Mouse (Mus musculus) cerebellum, adult 2 months (tissue): Measurements from ENCODE around the gene Bdkrb2. TPM values are rescaled to one million over a fixed set of nuclear protein-coding genes. Genes with fewer than 3 reads are reported as not detected.
A peak's percentile ranks its signal among the peaks of the same experiment; 100 is the strongest.

Experiments
- DNase-seq, 2 experiments: peaks; one replicate each; pipeline ENCODE4 v3.0.0; 2021
- H3K27ac ChIP-seq: fragments of 200-500 bp; 2 replicates; pipeline ENCODE4 v1.5.1; 2012; ENCODE audit warnings: low read length, control low read depth, inconsistent platforms; ENCODE audit not compliant: insufficient read depth
- H3K27me3 ChIP-seq: fragments of 200-500 bp; 2 replicates; pipeline ENCODE4 v1.6.1; 2012; ENCODE audit warnings: inconsistent platforms, mild to moderate bottlenecking, low read length, moderate library complexity; ENCODE audit not compliant: control insufficient read depth, insufficient read depth
- H3K4me1 ChIP-seq: fragments of 200-500 bp; 2 replicates; pipeline ENCODE4 v1.6.1; 2011; ENCODE audit warnings: low read length; ENCODE audit not compliant: control insufficient read depth, insufficient read depth
- H3K4me3 ChIP-seq: fragments of 200-500 bp; replicated peaks from 2 replicates; pipeline ENCODE3; 2011; ENCODE audit warnings: mild to moderate bottlenecking, low read depth, low read length, control low read depth; ENCODE audit not compliant: insufficient read depth
- CTCF ChIP-seq: fragments of 200-500 bp; IDR thresholded peaks from 2 replicates; pipeline ENCODE4 v1.5.1; 2011; ENCODE audit warnings: low read depth, mild to moderate bottlenecking, control low read depth, low read length, moderate library complexity, borderline replicate concordance; ENCODE audit not compliant: insufficient read depth
- POLR2A ChIP-seq: fragments of 200-500 bp; IDR thresholded peaks from 2 replicates; pipeline ENCODE4 v1.6.1; 2011; ENCODE audit warnings: low read length, control low read depth, borderline replicate concordance; ENCODE audit not compliant: insufficient read depth
- WGBS: fragments of 180-500 bp; shearing (Covaris S2); methylation state at CpG from one replicate; pipeline ENCODE4 v1.1.7; 2018; 5-methylcytosine and 5-hydroxymethylcytosine counted together
- polyA plus RNA-seq: library from polyadenylated mRNA; depleted of rRNA; stranded (reverse); fragments of >200 nt; gene quantifications from 2 replicates; pipeline ENCODE4 v1.2.3, GENCODE M21; 2012

Bdkrb2 gene
- polyA plus RNA-seq, 1 experiment: 0.70 TPM

DNA sequence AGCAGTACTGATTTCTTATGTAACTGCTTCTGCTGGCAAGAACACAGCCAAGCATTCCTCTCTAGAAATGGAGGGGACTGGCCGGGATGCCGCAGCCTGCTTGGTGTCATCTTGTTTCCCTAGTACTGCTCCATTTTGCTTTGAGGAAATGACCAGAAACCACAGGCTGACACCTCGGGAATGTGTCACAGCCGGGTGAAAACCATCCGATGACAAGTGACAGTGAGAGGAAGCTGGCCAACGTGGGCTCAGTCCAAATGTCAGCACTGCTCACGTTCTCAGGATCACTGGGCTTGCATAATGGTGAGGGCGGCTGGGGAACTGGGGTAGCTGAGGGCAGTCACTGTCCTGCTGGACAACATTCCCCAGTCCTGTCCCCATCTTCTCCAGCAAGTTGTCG lies 33.5 kb upstream of the Bdkrb2 start:
- Histone ChIP-seq H3K4me3 (no peak overlapping the region), H3K27ac (no peak overlapping the region), H3K4me1 (no peaks in the 10 kb centered on the region), H3K27me3 (no peaks in the 10 kb centered on the region)
- DNase-seq: peak; percentile 43 to 67
- 15% methylated on average over 9 of the region's 9 CpGs for WGBS
- no peak for TF ChIP-seq CTCF
- TF ChIP-seq POLR2A: no peak

DNA sequence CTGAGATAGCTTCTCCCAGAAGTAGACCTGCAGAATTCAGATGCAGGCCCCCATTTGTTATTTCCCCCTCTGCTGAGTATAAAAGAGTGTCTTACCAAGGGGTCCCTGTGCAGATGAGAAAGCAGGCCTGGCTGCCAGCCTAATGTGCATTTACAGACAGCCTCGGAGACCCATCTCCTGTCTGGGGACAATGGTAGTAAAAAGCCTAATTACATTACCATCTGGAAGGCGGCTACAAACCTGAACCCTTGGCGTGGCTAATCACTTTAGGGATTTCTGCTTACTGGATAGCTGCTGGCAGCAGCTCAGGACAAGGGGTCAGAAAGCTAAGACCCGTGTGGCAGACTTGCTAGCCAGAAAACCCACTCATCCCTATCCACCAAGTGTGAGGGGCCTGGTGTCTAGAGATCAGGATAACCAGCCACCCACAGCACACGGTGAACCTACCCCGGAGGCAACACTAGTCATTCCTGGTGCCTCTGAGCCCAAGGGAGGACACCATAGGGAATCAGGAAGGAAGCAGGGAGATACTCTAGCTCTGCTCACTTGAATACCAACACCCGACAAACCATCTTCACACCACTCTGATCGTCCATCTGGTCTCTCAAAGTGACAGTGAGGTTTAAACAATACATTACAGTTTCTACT lies 31.2 kb upstream of the Bdkrb2 start:
- TF ChIP-seq CTCF (no peak), POLR2A (no peak)
- no peak for DNase-seq
- Histone ChIP-seq H3K4me1 (no peaks in the 10 kb centered on the region), H3K27me3 (no peaks in the 10 kb centered on the region), H3K4me3 (no peak overlapping the region), H3K27ac (no peak overlapping the region)
- 59% methylated on average over 8 of the region's 8 CpGs for WGBS

DNA sequence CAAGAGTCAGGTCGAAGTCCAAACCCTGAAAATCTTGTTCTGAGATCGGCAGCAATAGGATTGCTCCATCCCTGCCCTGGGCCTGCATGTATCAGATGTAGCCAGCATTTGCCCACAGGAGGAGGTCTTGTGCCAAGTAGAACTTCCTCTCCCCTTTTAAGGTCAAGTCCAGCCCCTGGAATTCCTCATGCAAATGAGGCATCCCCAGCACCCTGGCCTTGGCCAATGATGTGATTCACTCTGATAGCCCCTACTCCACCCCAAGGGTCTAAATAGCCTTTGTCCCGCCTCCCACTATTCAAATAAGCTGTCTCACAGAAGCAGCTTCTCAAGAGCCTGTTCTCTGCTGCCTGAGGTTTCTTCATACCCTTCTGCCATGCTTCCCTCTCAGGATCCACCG lies 28.2 kb upstream of the Bdkrb2 start:
- Histone ChIP-seq H3K27ac (no peak overlapping the region), H3K27me3 (no peaks in the 10 kb centered on the region), H3K4me1 (no peaks in the 10 kb centered on the region), H3K4me3 (no peak overlapping the region)
- DNase-seq: no peak
- TF ChIP-seq CTCF (no peak), POLR2A (no peak)
- WGBS: 91% methylated on average over 4 of the region's 4 CpGs

DNA sequence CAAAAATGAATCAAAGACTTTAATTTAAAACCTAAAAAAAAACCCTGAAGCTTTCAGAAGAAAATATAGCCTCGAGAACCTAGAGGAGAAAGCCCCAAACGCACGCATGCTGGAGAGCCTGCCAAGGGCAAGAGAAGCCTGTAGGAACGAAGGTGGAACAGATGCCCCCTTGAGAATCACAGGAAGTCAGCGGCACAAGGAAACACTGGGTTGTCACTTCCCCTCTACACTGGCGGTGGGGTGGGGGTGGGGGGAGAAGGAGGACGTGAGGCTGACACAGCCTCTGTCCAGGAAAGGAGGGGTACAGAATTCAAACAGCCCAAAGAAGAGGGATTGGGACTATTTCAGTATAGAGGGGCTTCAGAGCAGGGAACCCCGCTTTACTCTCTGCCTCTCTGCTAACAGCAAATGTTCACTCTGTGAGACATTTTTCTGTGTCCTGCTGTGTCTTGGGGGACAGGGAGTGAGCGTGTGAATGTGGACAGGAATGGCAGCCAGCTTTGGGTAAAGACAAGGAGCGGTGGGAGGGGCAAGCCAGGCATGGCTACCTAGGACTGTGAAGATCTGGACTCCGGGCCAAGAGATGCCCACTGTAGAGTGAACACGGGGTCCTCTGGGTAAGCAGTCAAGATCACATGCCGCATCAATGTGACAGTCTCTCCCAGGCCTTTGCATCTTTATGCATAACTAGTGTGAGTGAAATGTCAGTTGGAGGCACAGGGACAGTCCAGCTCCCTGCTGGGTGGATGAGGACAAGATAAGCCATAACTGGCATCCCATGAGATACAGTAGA lies 26.9 kb upstream of the Bdkrb2 start:
- no peak for DNase-seq
- Histone ChIP-seq H3K4me1 (no peaks in the 10 kb centered on the region), H3K27me3 (no peaks in the 10 kb centered on the region), H3K27ac (no peak overlapping the region), H3K4me3 (no peak overlapping the region)
- 32% methylated on average over 13 of the region's 13 CpGs for WGBS
- TF ChIP-seq POLR2A (no peak), CTCF (no peak)

DNA sequence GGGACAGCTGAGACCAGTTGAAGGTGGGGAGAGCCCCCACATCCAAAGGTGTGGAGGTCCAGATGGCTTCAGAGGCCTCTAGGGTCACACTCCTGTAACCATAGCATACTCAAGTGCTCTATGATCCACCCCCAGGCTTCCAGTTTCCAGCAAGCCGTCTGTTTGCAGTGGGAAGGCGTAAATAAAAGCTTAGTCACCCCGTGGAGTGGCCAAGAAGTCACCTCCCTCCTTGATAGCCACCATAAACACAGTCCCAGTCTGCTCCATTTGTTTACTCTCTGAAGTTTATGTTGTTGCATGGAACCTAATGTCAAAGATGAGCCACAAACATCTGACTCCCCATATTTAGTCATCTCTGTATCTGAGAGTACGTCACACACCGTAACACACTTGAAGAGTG lies 25.9 kb upstream of the Bdkrb2 start:
- WGBS: 78% methylated on average over 5 of the region's 5 CpGs
- Histone ChIP-seq H3K4me1 (no peaks in the 10 kb centered on the region), H3K27me3 (no peaks in the 10 kb centered on the region), H3K27ac (no peak overlapping the region), H3K4me3 (no peak overlapping the region)
- no peak for DNase-seq
- TF ChIP-seq CTCF: no peak
- TF ChIP-seq POLR2A: no peak

DNA sequence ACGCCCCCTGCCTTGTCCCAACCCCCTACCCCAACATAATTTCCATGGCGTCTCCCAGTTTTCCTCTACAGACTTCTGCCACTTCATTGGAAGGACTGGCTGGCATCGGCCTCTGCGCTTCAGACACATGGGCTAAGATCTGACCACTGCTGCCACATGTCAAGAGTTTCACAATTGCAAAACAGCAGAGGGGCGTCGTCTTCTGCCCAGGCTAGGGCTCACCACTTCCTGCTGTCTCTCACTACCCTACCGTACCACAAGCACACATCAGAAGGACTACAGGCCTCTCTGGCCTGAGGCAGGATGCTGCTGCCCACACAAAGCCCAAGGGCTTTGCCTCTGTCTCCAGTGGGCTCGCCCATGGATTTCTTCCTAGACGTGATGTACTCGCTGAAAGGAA lies 23.4 kb upstream of the Bdkrb2 start:
- H3K4me3 ChIP-seq: no peak overlapping the region
- WGBS: 93% methylated on average over 10 of the region's 10 CpGs
- no peaks in the 10 kb centered on the region for H3K27me3 ChIP-seq
- H3K4me1 ChIP-seq: no peaks in the 10 kb centered on the region
- H3K27ac ChIP-seq: no peak overlapping the region
- TF ChIP-seq CTCF: no peak
- no peak for TF ChIP-seq POLR2A
- DNase-seq: no peak

DNA sequence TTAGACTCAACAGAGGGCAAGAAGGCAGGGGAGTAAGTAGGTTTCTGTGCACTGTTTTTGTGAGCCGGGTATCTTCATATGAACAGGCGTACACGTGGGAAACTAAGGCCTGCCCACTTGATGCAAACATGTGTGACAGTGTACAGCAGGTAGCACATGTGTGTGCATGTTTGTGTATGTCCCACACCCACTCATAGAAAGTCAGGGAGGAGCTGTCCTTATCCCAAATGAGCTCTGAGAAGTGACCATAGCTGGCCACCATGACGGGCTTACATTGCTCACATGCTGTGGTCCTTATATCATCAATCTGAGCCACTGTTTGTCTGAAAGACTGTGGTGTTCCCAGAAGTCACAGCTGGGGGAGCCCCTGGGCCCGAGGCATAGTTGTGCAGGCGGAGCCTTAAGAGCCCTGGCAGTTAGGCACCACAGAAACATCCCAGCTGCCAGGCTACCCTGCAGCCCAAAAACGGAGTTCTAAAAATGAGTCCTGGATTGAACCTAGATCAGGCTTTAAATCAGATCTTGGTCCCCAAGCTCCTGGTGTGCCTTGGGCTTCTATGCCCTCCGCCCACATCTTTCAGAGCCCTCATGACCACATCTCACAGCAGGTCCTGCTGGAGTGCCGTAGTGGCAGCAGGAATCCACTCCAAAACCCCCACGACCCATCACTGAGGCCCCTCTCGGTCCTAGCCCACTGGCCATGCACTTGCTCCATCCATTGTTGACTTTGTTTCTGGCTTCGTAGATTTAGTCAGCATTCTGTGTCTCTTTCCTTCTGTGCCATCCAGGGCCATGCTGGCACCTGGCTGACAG lies 21.2 kb upstream of the Bdkrb2 start:
- no peak overlapping the region for H3K27ac ChIP-seq
- TF ChIP-seq CTCF: no peak
- no peak for TF ChIP-seq POLR2A
- H3K4me3 ChIP-seq: no peak overlapping the region
- H3K4me1 ChIP-seq: peaks cover 4% of the 10 kb centered on the region; the same call in 1 of the 2 replicates
- no peaks in the 10 kb centered on the region for H3K27me3 ChIP-seq
- 76% methylated on average over 12 of the region's 12 CpGs for WGBS
- no peak for DNase-seq
